Mouse (Mus musculus) embryonic facial prominence, embryonic 10.5 days (tissue): ENCODE data around the gene Fyco1. TPM values are rescaled to one million over a fixed set of nuclear protein-coding genes. Genes with fewer than 3 reads are reported as not detected.

ENCODE experiments used
- DNase-seq: peaks from one replicate; pipeline ENCODE4 v3.0.0-alpha.2; 2017; ENCODE audit warnings: low spot score
- H3K27ac ChIP-seq: fragments of 300-500 bp; sonication (generic); replicated peaks from 2 replicates; pipeline ENCODE4 v1.5.1; 2016; ENCODE audit warnings: mild to moderate bottlenecking
- H3K27me3 ChIP-seq: fragments of 300-500 bp; sonication (generic); replicated peaks from 2 replicates; pipeline ENCODE4 v1.6.1; 2016; ENCODE audit warnings: low read depth, mild to moderate bottlenecking; ENCODE audit not compliant: poor library complexity, severe bottlenecking
- H3K36me3 ChIP-seq: fragments of 300-500 bp; sonication (generic); replicated peaks from 2 replicates; pipeline ENCODE4 v1.6.1; 2016; ENCODE audit warnings: mild to moderate bottlenecking, moderate library complexity
- H3K4me1 ChIP-seq: fragments of 300-500 bp; sonication (generic); 2 replicates; pipeline ENCODE4 v1.6.1; 2016
- H3K4me3 ChIP-seq: fragments of 300-500 bp; sonication (generic); 2 replicates; pipeline ENCODE4 v1.5.1; 2016; ENCODE audit warnings: mild to moderate bottlenecking, moderate library complexity
- H3K9me3 ChIP-seq: fragments of 300-500 bp; sonication (generic); 2 replicates; pipeline ENCODE4 v1.6.1; 2016; ENCODE audit warnings: mild to moderate bottlenecking
- WGBS: fragments of 180-500 bp; shearing (Covaris S2); methylation state at CpG from one replicate; pipeline ENCODE4 v1.1.7; 2016; 5-methylcytosine and 5-hydroxymethylcytosine counted together
- polyA plus RNA-seq: library from polyadenylated mRNA; unstranded; fragments of >200 nt; fragmentation: Nextera tagmentation; extraction: Ambion mirVana; gene quantifications from 2 replicates; pipeline ENCODE4 v1.2.1, GENCODE M21; 2016

Fyco1 gene
- polyA plus RNA-seq, 1 experiment from 2014 or later, result 10.9 TPM

DNA sequence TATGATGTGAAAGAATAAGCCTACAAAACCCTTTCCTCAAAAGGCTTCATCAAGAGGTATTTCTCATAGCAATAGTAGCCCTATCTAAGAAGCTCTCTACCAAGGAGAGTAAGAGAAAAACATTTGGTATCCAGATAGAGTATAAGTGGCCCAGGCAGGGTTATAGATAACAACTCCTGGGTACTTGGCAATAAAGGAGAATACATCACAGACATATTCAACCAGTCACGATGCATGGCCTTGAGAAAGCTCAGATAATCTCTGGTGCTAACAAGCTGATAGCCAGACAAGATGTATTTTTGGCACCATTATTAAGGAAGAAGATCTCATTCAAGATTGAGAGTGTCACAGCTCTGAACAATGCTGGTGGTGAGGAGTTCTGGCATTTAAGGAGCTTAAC, 5.2 kb downstream of the Fyco1 start:
- peaks cover 14% of the 10 kb centered on the region for H3K36me3 ChIP-seq
- no peaks in the 10 kb centered on the region for H3K27me3 ChIP-seq
- no peak for DNase-seq
- peaks cover 13% of the 10 kb centered on the region for H3K4me1 ChIP-seq
- H3K9me3 ChIP-seq, result no peaks in the 10 kb centered on the region
- no peak overlapping the region for H3K27ac ChIP-seq
- no peak overlapping the region for H3K4me3 ChIP-seq
- 92% methylated on average over 1 of the region's 1 CpGs for WGBS

GRCm38 (mm10) chr9:123845120-123845519, 6.6 kb downstream of the Fyco1 start:
- H3K4me3 ChIP-seq, result no peak overlapping the region
- no peaks in the 10 kb centered on the region for H3K27me3 ChIP-seq
- DNase-seq, result peak; percentile 12
- peaks cover 1% of the 10 kb centered on the region for H3K4me1 ChIP-seq
- H3K27ac ChIP-seq, result no peak overlapping the region
- H3K9me3 ChIP-seq, result no peaks in the 10 kb centered on the region
- WGBS, result 74% methylated on average over 3 of the region's 3 CpGs
- peaks cover 17% of the 10 kb centered on the region for H3K36me3 ChIP-seq

GRCm38 (mm10) chr9:123844468-123844867, 7.2 kb downstream of the Fyco1 start:
- Histone ChIP-seq H3K4me3 (no peak overlapping the region), H3K36me3 (peaks cover 22% of the 10 kb centered on the region), H3K4me1 (no peaks in the 10 kb centered on the region), H3K27me3 (no peaks in the 10 kb centered on the region), H3K27ac (no peak overlapping the region), H3K9me3 (no peaks in the 10 kb centered on the region)
- 92% methylated on average over 3 of the region's 3 CpGs for WGBS
- no peak for DNase-seq

- peaks cover 61% of the 10 kb centered on the region for H3K36me3 ChIP-seq
- no peaks in the 10 kb centered on the region for H3K4me1 ChIP-seq
- 86% methylated on average over 6 of the region's 6 CpGs for WGBS
- DNase-seq, result no peak
- H3K9me3 ChIP-seq, result no peaks in the 10 kb centered on the region
- no peak overlapping the region for H3K27ac ChIP-seq
- H3K27me3 ChIP-seq, result no peaks in the 10 kb centered on the region
- no peak overlapping the region for H3K4me3 ChIP-seq
Measured at GRCm38 (mm10) chr9:123840243-123840642, 11.5 kb downstream of the Fyco1 start.

DNA sequence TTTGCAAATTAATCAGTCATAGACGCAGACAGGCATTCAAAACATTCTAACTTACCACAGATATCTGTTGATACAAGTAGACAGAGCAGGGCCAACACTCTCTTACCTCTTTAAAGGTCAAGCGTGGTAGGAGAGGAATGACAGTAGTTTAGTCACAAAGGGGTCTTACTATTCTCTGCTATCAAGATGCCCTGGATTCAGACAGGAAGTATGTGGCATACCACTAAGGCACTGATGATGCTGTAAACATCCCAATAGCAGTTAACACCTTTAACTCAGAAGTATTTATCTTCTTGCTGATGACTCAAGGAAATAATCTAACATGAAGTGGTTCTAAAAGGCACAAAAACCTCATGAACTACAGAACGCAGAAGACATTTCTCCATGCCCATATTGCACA, 15.8 kb downstream of the Fyco1 start:
- no peaks in the 10 kb centered on the region for H3K9me3 ChIP-seq
- H3K36me3 ChIP-seq, result peaks cover 74% of the 10 kb centered on the region
- H3K27ac ChIP-seq, result no peak overlapping the region
- WGBS, result 90% methylated on average over 3 of the region's 3 CpGs
- DNase-seq, result no peak
- H3K27me3 ChIP-seq, result no peaks in the 10 kb centered on the region
- H3K4me1 ChIP-seq, result no peaks in the 10 kb centered on the region
- no peak overlapping the region for H3K4me3 ChIP-seq

- no peak overlapping the region for H3K27ac ChIP-seq
- no peaks in the 10 kb centered on the region for H3K4me1 ChIP-seq
- H3K9me3 ChIP-seq, result no peaks in the 10 kb centered on the region
- peaks cover 77% of the 10 kb centered on the region for H3K36me3 ChIP-seq
- 92% methylated on average over 4 of the region's 4 CpGs for WGBS
- no peak overlapping the region for H3K4me3 ChIP-seq
- no peak for DNase-seq
- no peaks in the 10 kb centered on the region for H3K27me3 ChIP-seq
Measured at GRCm38 (mm10) chr9:123828916-123829315, 22.8 kb downstream of the Fyco1 start.

GRCm38 (mm10) chr9:123826631-123827030, 25.1 kb downstream of the Fyco1 start:
- no peak for DNase-seq
- 91% methylated on average over 3 of the region's 3 CpGs for WGBS
- H3K27ac ChIP-seq, result no peak overlapping the region
- peaks cover 91% of the 10 kb centered on the region for H3K36me3 ChIP-seq
- H3K4me1 ChIP-seq, result no peaks in the 10 kb centered on the region
- H3K9me3 ChIP-seq, result no peaks in the 10 kb centered on the region
- no peak overlapping the region for H3K4me3 ChIP-seq
- no peaks in the 10 kb centered on the region for H3K27me3 ChIP-seq

DNA sequence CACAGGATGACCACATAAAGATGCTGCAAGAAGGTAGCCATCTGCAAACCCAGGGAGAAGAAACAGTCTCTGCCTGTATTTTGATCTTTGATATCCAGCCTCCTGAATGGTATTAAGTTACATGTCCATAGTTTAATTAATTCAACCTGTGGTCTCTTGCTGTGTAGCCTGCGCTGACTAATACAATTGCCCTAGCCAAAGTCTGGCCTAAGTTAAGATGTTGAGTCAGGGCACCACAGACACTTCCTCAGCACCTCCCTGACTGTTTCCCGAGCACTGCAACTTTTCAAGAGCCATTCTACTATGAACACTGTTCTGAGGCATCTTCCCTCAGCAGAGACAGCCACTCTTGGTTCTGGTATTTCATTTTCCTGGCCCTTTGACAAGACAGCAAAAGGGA, 33.1 kb downstream of the Fyco1 start:
- Histone ChIP-seq H3K27me3 (no peaks in the 10 kb centered on the region), H3K27ac (no peak overlapping the region), H3K9me3 (no peaks in the 10 kb centered on the region), H3K4me3 (no peak overlapping the region), H3K36me3 (peaks cover 80% of the 10 kb centered on the region), H3K4me1 (no peaks in the 10 kb centered on the region)
- no peak for DNase-seq
- 59% methylated on average over 2 of the region's 2 CpGs for WGBS

GRCm38 (mm10) chr9:123815996-123816395, 35.7 kb downstream of the Fyco1 start:
- 78% methylated on average over 1 of the region's 1 CpGs for WGBS
- H3K27ac ChIP-seq, result no peak overlapping the region
- H3K4me3 ChIP-seq, result no peak overlapping the region
- DNase-seq, result no peak
- H3K36me3 ChIP-seq, result peaks cover 70% of the 10 kb centered on the region
- H3K9me3 ChIP-seq, result no peaks in the 10 kb centered on the region
- H3K27me3 ChIP-seq, result no peaks in the 10 kb centered on the region
- H3K4me1 ChIP-seq, result no peaks in the 10 kb centered on the region

DNA sequence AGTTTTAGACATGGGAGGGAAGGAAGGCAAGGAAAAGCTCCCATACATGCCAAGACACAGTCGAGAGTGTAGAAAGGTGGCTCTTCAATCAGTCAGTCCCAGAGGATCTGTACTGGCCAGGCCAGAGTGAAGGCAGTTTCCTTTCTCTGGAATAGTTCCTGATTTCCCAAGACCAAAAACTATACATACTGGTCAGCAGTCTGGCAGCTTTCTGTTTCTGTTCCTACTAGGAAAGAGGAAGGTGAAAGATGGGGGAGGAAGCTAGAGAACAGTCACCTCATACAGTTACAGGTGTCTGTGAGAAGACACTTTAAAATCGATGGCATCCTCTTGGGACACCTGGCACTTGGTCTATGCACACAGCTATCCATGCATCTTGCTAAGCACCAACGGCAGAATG, 36.3 kb downstream of the Fyco1 start:
- Histone ChIP-seq H3K4me1 (no peaks in the 10 kb centered on the region), H3K27me3 (no peaks in the 10 kb centered on the region), H3K36me3 (peaks cover 70% of the 10 kb centered on the region), H3K9me3 (no peaks in the 10 kb centered on the region), H3K4me3 (no peak overlapping the region), H3K27ac (no peak overlapping the region)
- DNase-seq, result no peak
- WGBS, result 89% methylated on average over 3 of the region's 3 CpGs

DNA sequence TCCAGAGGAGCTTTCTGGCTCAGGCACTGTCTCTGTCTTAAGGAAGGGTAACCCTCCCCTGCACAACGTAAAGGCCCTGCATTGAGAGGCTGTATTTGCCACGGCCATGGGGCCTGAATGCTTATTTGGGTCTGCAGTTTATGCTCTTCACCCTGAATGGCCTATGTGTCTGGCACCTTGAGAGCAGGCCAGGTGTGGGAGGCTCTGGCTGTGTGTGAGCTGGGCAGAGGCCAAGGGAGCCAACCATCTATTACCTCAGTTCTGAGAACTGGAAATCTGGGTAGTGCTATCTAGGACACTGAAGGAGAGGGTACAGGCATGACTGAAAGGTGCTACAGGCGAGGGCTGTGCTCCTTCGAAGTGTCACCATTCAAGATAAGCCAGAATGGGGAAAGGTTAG, 36.9 kb downstream of the Fyco1 start:
- no peak overlapping the region for H3K27ac ChIP-seq
- no peak for DNase-seq
- H3K27me3 ChIP-seq, result no peaks in the 10 kb centered on the region
- no peaks in the 10 kb centered on the region for H3K9me3 ChIP-seq
- H3K4me1 ChIP-seq, result no peaks in the 10 kb centered on the region
- H3K36me3 ChIP-seq, result peaks cover 73% of the 10 kb centered on the region
- 87% methylated on average over 4 of the region's 4 CpGs for WGBS
- H3K4me3 ChIP-seq, result no peak overlapping the region

GRCm38 (mm10) chr9:123814326-123814725, 37.4 kb downstream of the Fyco1 start:
- WGBS, result 85% methylated on average over 2 of the region's 2 CpGs
- no peak for DNase-seq
- Histone ChIP-seq H3K4me1 (no peaks in the 10 kb centered on the region), H3K36me3 (peaks cover 75% of the 10 kb centered on the region), H3K4me3 (no peak overlapping the region), H3K27ac (no peak overlapping the region), H3K9me3 (no peaks in the 10 kb centered on the region), H3K27me3 (no peaks in the 10 kb centered on the region)

DNA sequence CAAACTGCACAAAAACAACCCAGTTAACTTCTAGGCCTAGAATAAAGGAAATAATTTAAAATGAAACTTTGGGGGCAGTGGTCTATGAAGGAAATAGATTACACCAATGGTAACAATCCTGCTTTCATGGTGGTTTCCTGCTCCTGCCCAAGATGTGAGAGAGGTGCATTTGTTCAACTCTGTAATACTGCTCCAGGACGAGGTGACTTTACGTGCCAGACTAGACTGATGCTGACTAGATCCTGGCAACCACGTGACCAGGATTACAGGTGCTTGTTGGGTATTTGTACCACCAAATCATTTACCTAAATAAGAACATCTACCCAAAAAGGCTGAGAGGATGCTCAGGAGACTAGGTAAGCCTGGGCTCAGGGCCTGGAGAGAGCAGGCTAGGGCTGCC, 39.9 kb downstream of the Fyco1 start:
- no peak overlapping the region for H3K4me3 ChIP-seq
- 86% methylated on average over 3 of the region's 3 CpGs for WGBS
- H3K36me3 ChIP-seq, result peaks cover 62% of the 10 kb centered on the region
- H3K27me3 ChIP-seq, result no peaks in the 10 kb centered on the region
- H3K4me1 ChIP-seq, result no peaks in the 10 kb centered on the region
- DNase-seq, result no peak
- no peak overlapping the region for H3K27ac ChIP-seq
- no peaks in the 10 kb centered on the region for H3K9me3 ChIP-seq

- Histone ChIP-seq H3K27me3 (no peaks in the 10 kb centered on the region), H3K4me3 (no peak overlapping the region), H3K4me1 (no peaks in the 10 kb centered on the region), H3K36me3 (peaks cover 34% of the 10 kb centered on the region), H3K27ac (no peak overlapping the region), H3K9me3 (no peaks in the 10 kb centered on the region)
- WGBS, result 57% methylated on average over 7 of the region's 7 CpGs
- DNase-seq, result no peak
Measured at GRCm38 (mm10) chr9:123808583-123808982, 43.1 kb downstream of the Fyco1 start.
